Mouse (Mus musculus) kidney, postnatal 14 days (tissue): ENCODE measurements around the gene Tm4sf20.

Experiments used
- DNase-seq: peaks from one replicate; pipeline ENCODE4 v3.0.0; 2022; ENCODE audit warnings: mixed read lengths

Tm4sf20 gene

DNA sequence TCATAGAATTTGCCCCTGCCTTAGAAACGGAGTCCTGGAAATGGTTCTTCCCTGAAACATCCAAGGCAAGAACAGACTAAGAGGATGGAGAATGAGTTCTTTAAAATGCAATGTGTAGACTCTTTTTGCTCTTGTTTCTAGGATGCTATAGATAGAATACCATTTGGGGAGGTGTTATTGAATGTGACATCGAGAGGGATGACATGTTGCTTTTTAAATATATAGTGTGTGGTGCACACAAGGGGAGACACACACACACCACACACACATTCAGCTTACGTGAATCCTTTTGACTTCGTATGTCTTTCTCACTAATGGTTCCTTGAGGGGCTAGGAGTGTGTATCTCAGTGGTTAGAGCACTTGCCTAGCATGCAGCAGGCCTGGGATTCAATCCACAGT is 7.0 kb upstream of the Tm4sf20 start:
- no peak for DNase-seq

DNA sequence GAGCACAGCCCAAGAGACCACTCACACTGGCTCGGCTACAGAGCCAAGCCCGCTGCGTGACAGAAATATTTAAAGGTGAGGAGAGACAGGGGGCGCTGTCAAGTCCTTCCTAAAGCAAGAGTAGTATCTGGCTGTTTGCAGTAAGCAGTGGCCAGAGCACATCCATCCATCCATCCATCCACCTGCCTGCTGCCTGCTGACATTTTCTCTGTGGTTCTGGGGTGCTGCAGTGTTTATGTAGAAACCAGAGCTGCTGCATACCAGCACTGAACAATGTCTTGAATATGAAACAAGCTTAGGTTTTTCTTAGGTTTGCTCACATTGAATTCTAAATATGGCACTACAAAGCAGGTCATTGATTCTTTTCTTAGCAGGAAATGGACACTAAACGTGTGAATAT is 4.9 kb upstream of the Tm4sf20 start:
- DNase-seq = no peak

DNA sequence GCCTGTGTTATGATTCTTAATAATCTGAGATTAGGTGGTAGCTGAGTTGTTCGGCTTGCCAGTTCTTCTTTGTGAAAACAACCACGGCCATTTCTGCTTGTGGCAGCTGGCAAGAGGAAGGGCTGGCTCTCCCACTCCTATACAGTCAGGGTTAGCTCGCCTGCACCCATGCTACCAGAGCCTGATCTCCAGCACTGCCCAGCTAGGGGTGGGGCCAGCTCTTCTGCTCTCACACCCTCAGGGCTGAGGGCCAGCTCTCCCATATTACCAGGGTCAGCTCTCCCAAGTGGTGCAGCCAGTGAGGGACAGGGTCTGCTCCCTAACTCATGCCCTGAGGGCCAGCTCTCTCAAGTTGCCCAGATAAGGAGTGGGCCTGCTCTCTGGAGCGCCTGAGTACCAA is 4.2 kb upstream of the Tm4sf20 start:
- no peak for DNase-seq

DNA sequence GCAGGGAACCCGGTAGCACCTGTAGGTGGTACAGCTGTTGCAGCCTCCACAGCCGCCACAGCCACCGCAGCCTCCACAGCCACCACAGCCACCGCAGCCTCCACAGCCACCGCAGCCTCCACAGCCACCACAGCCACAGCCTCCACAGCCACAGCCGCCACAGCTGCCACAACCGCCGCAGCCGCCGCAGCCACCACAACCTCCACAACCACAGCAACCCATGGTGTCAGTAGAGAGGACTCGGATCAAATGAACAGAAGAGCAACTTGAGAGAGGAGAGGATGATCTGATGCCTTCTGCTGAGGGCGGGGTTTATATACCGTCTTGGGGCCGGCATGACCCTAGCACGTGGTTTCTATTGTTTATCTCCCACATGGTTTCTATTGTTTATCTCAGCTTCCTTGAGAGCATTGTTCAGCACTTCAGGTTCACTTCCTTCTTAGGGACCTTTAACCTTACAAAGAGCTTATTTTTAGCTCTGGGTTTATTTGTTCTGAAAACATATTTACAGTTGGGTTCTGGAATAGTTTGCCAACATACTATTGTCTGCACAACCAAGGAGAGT is 2.8 kb upstream of the Tm4sf20 start, which contains the start of gene Gm47791:
Gm47791 (minus strand) TSS at position 222 of the 565 bp plus-strand sequence.
- DNase-seq = no peak

DNA sequence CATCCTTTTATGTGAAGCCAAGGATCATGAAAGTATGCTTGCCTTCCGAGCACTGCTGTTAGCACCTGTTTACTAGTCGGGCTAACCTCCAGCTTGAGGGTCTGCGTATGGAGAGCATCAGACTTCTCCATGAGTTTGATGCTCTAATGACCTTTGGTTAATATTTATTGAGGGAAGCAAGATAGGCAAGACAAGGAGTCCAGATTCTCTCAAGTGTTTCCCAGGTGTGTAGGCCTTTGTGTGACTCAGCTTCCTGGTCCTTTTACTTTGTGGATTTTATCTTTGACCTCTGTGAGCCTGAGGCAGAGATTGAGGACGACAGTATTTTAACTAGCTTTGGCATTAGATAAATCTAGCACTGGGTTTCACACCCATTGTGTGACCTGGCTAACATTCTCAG is 1.6 kb downstream of the Tm4sf20 start:
- no peak for DNase-seq

DNA sequence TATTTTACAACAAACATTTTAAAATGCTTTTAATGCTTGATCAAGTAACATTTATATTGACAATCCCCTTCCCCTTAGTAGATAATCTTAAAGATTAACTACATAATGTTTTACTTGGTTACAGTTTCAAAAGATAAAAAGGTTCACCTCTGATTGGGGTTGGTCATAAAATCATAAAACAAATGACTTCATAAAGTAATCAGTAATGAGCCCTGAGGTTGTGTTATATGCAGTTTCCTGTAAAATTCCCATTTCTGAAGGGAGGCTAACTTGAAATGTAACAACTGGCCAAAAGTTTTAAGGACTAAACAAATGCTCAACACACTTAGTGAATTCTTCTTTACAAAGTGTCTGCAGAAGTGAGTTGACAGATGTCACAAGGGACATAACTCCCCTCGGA is 2.0 kb downstream of the Tm4sf20 start:
- DNase-seq = no peak

DNA sequence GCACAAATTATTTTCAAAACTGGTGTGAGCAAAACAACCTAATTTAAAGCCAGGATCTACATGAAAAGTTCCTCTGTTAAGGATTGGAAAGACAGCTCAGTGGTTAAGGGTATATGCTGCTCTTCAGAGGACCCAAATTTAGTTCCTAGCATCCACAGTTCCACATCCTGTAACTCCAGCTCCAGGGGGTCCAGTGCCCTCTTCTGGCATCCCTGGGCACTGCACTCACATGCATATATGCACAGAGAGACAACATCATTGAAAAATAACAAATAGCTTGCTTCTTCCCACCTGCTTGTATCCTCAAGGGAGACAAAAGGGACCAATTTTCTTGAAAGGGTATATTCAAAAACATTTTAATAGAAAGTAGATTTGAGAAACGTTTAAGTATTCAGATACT is 6.0 kb downstream of the Tm4sf20 start:
- DNase-seq = no peak

DNA sequence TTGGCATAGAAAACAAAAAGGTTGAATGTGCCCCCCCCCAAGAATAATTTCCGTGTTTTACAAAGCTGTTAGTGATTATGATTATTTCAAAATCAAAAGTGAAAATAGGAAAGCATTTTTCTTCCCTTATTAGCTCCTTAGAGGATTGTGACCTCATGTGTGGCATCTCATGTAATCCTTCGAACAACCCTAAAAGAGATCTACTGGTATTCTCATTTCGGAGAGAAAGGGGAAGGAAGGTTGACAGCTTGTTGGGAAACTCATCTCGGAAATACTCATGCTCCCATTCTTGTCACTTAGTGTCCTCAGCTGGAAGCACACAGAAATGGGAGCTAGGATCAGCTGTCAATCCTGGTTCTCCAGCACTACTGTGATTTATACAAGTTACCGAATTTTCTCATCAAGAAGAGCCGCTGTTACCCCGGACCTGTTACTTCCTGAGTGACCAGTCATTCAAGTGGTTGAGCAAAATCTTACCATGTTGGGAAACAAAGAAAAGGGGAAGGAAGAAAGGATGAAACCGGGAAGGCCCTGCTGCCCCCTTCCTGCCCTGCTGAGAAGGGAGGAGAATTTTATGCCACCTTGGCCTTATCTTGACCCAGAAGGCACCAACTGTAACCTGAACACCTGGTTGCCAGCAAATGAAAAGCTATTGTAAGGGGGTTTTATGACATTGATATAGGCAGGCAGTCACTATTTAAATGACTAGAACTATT is 6.6 kb downstream of the Tm4sf20 start:
- DNase-seq = no peak

DNA sequence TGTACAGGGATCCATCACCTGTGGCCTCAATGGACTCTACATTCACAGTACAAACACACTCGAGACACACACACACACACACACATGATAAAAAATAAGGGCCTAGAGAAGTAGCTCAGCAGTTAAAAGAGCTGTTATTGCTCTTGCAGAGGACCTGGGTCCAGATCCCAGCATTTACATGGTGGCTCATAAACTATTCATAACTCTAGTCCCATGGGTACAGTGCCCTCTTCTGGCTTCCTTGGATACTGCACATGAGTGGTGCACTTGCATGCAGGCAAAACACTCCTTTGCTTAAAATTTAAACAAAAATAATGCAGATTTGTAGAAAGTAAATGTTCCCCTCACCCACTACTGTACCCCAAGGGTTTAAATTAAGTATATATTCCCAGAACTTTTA is 8.7 kb downstream of the Tm4sf20 start:
- DNase-seq = no peak

DNA sequence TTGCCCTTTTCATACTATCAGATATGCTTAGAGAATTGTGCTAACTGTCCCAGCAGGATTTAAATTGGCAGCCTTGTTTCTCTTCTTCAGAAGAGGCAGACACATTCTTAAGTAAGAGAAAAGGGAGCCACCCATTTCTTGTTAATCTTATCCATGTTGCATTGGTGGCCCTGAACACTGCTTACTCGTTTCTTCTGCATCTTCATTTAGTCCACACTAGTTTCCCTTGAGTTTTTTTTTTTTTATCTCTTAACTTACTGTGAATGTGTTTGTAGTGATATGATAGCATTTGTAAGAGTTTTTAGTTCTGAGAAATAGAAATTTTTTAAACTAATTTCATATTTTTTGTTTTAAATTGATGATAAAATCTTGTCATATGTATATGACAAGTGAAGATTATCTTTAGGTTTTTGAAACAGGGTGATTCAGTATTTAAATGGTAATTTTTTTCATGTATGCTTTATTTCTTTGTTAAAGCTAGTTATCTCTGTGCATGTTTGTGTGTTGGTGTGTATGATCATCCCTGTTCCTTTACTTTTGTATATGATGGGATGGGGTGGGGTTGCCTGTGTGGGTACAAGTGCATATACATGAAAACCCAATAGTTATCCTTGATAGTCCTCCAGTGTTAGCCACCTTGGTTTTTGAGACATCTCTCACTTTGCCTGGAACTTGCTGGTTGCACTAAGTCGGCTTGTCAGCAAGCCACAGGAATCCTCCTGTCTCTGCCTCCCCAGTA is 20.4 kb downstream of the Tm4sf20 start:
- no peak for DNase-seq

DNA sequence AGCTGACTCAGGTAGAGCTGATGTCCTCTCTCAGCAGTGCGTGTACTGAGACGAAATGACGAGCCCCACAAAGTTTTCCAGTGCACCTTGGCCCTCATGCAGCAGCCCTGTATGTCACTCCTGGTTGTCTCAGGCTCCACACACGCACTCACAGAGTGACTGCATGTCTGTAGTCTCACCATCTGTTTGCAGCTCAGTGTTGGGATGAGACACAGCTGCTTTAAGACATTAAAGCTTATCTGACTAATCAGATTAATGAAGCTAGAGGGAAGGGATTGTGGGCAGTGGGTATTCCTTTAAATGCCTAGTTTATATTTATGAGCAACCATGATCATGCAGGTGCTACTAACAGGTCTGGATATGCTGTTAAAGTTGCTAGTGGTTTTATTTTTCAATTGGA is 21.9 kb downstream of the Tm4sf20 start:
- DNase-seq = no peak

DNA sequence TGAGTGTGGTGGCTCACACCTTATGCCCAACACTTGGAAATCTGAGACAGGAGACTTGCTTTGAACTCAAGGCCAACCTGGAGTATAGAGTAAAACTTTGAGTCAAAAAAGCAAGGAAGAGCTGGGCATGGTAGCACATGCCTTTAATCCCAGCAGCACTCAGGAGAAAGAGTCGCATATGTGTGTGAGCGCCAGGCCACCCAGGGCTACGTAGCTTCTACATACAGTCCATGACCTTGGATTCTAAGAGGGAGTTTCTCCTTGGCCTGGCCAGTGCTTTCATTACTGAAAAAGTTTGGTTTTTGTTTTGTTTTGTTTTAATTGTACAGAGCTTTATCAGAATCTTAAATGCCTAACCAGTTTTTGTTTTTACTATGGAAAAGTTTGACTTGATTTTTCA is 24.3 kb downstream of the Tm4sf20 start:
- no peak for DNase-seq

DNA sequence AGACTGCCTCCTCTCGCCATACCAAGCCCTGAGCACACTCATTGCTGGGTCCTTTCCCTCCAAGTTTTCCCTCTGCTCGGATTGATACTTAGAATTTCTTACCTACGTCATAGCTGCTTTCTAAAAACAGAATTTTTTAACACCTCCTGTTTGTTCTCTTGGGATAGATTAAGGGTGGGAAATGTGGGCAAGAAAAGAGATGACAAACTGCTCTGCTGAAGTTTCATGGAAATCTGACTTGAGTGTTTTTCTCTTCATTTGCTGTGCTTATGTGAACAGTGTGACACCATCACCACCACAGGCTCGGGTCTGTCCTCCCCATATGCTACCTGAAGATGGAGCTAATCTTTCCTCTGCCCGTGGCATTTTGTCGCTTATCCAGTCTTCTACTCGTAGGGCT is 26.7 kb downstream of the Tm4sf20 start:
- DNase-seq = no peak

DNA sequence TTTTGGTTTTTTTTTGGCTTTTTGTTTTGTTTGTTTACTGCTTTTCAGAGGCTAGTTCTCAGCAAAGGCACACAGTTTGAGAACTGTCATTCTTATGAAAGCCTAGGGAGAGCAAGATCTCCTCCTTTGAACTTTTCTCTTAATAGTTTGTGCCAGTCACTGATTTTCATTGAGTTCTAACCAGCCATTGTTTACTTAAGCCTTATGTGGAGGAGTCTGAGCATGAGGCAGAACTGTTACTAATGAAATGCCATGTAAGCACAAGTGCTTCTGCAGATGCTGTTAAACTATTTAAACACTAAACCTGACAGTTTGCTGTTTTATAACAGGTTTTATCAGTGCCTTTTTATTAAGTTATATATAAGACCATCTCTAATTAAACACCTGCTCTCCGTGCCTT is 30.2 kb downstream of the Tm4sf20 start:
- no peak for DNase-seq

DNA sequence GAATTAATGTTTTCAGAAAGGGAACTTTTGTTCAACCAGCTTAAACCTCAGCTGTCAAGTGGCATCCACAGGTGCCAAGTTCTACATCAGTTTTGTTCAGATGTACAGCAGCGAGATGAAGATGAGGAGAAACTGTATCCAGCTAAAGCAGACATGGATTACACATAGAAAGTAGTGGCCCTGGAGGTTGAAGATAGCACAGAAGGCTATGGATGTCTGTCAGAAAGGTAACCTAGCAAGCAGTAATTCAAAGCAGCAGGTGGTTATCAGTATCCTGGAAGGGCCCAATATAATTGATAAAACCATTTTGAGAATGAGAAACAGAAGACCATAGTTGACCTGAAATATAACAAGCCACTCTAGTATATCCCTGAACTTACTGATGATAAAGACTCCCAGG is 34.9 kb downstream of the Tm4sf20 start:
- no peak for DNase-seq

DNA sequence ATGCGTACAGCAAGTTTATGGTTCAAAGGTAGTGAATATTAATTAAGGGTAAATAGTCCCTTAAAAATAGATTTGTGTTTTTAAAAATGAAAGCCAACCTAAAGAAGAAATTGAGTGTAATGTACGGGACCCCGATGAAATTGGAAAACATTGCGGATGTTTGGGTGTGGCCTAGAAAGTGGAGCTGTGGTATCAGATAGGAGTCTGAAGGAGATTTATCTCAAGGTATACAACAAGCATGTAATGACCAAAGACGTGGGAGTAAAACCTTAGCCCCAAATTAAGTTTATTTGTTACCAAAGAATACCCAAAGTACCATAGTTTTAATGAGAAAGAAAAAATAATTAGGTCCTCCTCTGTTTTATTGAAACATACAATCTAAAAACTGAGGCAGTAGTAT is 41.8 kb downstream of the Tm4sf20 start:
- DNase-seq = no peak

DNA sequence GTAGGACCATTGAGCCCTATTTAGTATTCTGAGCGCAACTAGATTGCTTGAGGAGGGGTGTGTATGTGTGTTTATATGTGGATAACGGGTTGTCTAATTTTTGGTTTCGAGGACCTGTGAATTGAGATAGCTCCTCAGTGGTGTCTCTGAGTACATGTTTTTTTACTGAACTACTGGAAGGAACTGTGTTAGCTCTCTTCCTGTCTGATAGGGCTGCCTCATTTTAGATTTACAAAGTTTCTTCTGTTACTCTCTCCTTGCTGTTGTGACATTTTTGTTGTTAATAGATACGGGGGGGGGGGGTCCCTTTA is 42.4 kb downstream of the Tm4sf20 start:
- DNase-seq = no peak

DNA sequence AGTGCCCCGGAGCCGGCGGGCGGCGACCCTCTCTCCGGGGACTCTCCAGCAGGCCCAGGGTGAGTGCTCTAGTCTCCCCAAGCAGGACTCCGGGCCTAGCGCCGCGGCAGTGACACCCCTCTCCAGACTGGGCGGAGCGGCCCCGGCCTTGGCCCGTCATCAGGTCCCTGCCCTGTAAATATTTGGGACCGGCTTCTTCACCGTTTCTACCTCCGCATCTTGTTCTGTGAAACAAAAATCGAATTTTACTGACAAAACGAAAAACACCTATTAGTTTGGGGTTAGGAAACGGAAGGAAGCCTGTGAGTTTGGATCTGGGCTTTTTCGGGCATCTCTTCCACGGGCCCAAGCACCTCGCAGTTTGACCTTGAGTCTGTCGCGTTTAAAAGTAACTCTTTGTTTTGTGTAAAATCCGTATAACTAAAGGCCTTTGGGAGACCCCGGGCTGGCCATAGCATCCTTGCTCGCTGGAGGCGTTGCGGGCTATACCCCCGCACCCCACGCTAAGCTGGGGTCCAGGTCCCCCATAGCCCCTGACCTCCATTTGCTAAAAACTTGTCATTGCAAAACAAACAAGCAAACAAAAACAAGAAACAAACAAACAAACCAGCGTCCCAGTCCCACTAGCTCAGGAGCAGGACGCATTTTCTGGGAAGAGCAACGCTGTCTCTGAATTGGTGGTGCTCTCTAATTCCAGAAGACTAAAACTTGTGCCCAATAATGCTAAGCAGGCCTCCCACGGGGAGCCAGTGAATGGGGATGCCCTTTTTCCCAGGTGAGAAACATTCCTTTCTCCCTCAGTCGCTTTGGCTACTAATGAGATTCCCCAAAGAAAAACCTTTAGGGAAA is 43.0 kb downstream of the Tm4sf20 start:
- no peak for DNase-seq

DNA sequence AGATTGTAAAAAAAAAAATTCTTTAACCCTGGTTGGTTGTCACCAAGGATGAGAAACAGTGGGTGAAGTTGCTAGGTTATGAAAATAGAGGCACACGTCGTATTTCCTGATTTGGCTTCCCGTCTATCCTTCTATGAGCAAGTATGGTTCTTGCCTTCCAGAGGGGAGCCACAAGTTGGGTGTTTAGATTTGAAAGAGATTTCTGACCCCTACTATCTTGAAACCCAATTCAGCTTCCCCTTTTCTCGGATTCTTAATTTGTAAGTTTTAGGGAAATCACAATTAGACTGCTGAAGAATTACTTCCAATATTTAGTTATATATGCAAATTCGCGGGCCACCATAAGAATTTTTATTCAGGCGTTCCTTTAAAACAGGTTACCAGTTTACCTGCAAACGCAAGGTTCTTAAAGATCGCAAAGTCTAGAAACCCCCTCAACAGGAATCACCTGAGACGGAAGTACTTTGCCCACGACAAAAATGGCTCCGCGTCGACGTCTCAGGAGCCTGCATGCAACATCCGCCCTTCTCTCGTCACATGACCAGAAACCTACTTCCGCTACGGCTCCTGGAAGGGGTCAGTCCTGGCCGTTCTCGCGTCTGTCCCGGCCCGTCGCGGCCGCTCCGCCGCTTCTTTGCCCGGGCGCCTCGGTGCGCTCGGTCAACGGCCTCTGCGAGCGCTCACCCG is 43.8 kb downstream of the Tm4sf20 start, which contains the start of gene Mff:
Mff (plus strand) TSS at position 552 of the 687 bp plus-strand sequence.
- peak; percentile 95 for DNase-seq

DNA sequence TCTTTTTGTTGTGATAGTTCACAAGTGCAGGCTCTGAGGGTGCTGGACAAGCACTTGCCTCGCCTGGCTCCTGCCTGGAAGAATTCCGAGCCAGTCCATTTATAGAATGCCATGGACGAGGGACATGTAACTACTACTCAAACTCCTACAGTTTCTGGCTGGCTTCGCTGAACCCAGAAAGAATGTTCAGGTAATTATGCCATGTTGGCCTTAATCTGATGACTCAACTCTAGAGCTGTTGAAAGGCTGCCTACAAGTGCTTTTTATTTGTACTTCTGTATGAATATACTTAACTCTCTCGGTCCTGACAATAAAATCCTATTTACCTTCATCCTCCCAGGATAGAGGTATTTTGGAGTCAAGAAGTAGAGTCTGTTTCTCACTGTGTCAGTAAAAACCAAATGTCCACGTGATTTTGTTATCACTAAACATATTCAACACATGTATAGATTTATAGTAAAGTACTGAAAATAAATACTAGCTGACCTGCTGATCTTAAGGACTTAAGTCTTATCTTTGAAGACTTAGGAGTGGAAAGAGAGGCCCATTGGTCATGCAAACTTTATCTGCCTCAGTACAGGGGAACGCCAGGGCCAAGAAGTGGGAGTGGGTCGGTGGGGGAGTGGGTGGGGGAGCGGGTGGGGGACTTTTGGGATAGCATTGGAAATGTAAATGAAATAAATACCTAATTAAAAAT is 50.3 kb downstream of the Tm4sf20 start:
- no peak for DNase-seq
